Mouse (Mus musculus): Measurements from ENCODE around the gene Wbp2. TPM values are rescaled to one million over a fixed set of nuclear protein-coding genes. Genes with fewer than 3 reads are reported as not detected.
"Not testable (repeated sequence)": the region's sequence is repeated elsewhere in the genome, so short reads cannot be mapped to it uniquely, and the experiment has no call there.

Wbp2 gene
- polyA plus RNA-seq, 1 experiment from 2014 or later, result 121 TPM

- H3K27ac ChIP-seq, result peak overlapping the region; percentile 96
- WGBS, result 80% methylated on average over 6 of the region's 6 CpGs
- ATAC-seq (replicated peaks; ENCODE audit: insufficient number of reproducible peaks, insufficient read depth, low FRiP score, low read depth), result no peak
- no peak overlapping the region for H3K4me3 ChIP-seq
- no peaks in the 10 kb centered on the region for H3K9me3 ChIP-seq (replicated peaks)
- H3K9ac ChIP-seq, result no peak overlapping the region
- no peak overlapping the region for H3K4me2 ChIP-seq
- H3K4me1 ChIP-seq (replicated peaks), result peaks cover 56% of the 10 kb centered on the region
- H3K27me3 ChIP-seq, result no peaks in the 10 kb centered on the region
- H3K36me3 ChIP-seq, result no peaks in the 10 kb centered on the region
These were observed 12.7 kb upstream of the Wbp2 start for GRCm38 (mm10) chr11:116099462-116099861.

GRCm38 (mm10) chr11:116098711-116099460, 12.1 kb upstream of the Wbp2 start:
- no peak for ATAC-seq (replicated peaks; ENCODE audit: insufficient number of reproducible peaks, insufficient read depth, low FRiP score, low read depth)
- H3K4me1 ChIP-seq (replicated peaks), result peaks cover 54% of the 10 kb centered on the region
- no peaks in the 10 kb centered on the region for H3K9me3 ChIP-seq (replicated peaks)
- WGBS, result 59% methylated on average over 14 of the region's 14 CpGs
- H3K4me3 ChIP-seq, result no peak overlapping the region
- H3K27me3 ChIP-seq, result no peaks in the 10 kb centered on the region
- H3K9ac ChIP-seq, result no peak overlapping the region
- peak overlapping the region; percentile 96 for H3K27ac ChIP-seq
- H3K4me2 ChIP-seq, result no peak overlapping the region
- no peaks in the 10 kb centered on the region for H3K36me3 ChIP-seq

GRCm38 (mm10) chr11:116096213-116097108, 9.7 kb upstream of the Wbp2 start:
- no peak overlapping the region for H3K4me2 ChIP-seq
- no peaks in the 10 kb centered on the region for H3K27me3 ChIP-seq
- ATAC-seq (replicated peaks; ENCODE audit: insufficient number of reproducible peaks, insufficient read depth, low FRiP score, low read depth), result no peak
- no peak overlapping the region for H3K27ac ChIP-seq
- H3K9me3 ChIP-seq (replicated peaks), result no peaks in the 10 kb centered on the region
- 88% methylated on average over 5 of the region's 5 CpGs for WGBS
- no peak overlapping the region for H3K9ac ChIP-seq
- H3K4me3 ChIP-seq, result no peak overlapping the region
- H3K4me1 ChIP-seq (replicated peaks), result peaks cover 35% of the 10 kb centered on the region
- H3K36me3 ChIP-seq, result no peaks in the 10 kb centered on the region

GRCm38 (mm10) chr11:116095573-116095972, 8.8 kb upstream of the Wbp2 start:
- Histone ChIP-seq H3K4me2 (no peak overlapping the region), H3K4me3 (no peak overlapping the region), H3K27me3 (no peaks in the 10 kb centered on the region), H3K4me1 (replicated peaks) (peaks cover 26% of the 10 kb centered on the region), H3K36me3 (no peaks in the 10 kb centered on the region), H3K9ac (no peak overlapping the region), H3K27ac (peak overlapping the region; percentile 71), H3K9me3 (replicated peaks) (no peaks in the 10 kb centered on the region)
- ATAC-seq (replicated peaks; ENCODE audit: insufficient number of reproducible peaks, insufficient read depth, low FRiP score, low read depth), result no peak
- 51% methylated on average over 3 of the region's 3 CpGs for WGBS

- peak; percentile 36 for ATAC-seq (replicated peaks; ENCODE audit: insufficient number of reproducible peaks, insufficient read depth, low FRiP score, low read depth)
These were observed 7.2 kb upstream of the Wbp2 start for GRCm38 (mm10) chr11:116093771-116094565.

GRCm38 (mm10) chr11:116092959-116093358, 6.2 kb upstream of the Wbp2 start:
- not testable (repeated sequence) for ATAC-seq (replicated peaks; ENCODE audit: insufficient number of reproducible peaks, insufficient read depth, low FRiP score, low read depth); H3K4me3 ChIP-seq; H3K36me3 ChIP-seq; H3K4me2 ChIP-seq; H3K9ac ChIP-seq; H3K9me3 ChIP-seq (replicated peaks); H3K27me3 ChIP-seq
- peaks cover 10% of the 10 kb centered on the region for H3K4me1 ChIP-seq (replicated peaks)
- WGBS, result 90% methylated on average over 6 of the region's 6 CpGs
- peak overlapping the region; percentile 71 for H3K27ac ChIP-seq

More at GRCm38 (mm10) chr11:116093771-116094565, 7.2 kb upstream of the Wbp2 start:
- Histone ChIP-seq H3K4me1 (replicated peaks) (peaks cover 10% of the 10 kb centered on the region), H3K27me3 (no peaks in the 10 kb centered on the region), H3K36me3 (no peaks in the 10 kb centered on the region), H3K4me3 (no peak overlapping the region), H3K9ac (no peak overlapping the region), H3K9me3 (replicated peaks) (no peaks in the 10 kb centered on the region), H3K27ac (peak overlapping the region; percentile 71), H3K4me2 (0 out of 2 replicates have a peak overlapping the region, but pooled peaks have one; percentile 17)
- 29% methylated on average over 16 of the region's 16 CpGs for WGBS

- ATAC-seq (replicated peaks; ENCODE audit: insufficient number of reproducible peaks, insufficient read depth, low FRiP score, low read depth), result no peak
- Histone ChIP-seq H3K4me3 (no peak overlapping the region), H3K36me3 (no peaks in the 10 kb centered on the region), H3K9ac (no peak overlapping the region), H3K4me1 (replicated peaks) (peaks cover 13% of the 10 kb centered on the region), H3K27me3 (no peaks in the 10 kb centered on the region), H3K27ac (no peak overlapping the region), H3K4me2 (no peak overlapping the region), H3K9me3 (replicated peaks) (no peaks in the 10 kb centered on the region)
- WGBS, result 85% methylated on average over 6 of the region's 6 CpGs
These were observed 4.8 kb upstream of the Wbp2 start for GRCm38 (mm10) chr11:116091591-116091990.

- 85% methylated on average over 6 of the region's 6 CpGs for WGBS
- Histone ChIP-seq H3K4me3 (no peak overlapping the region), H3K9me3 (replicated peaks) (no peaks in the 10 kb centered on the region), H3K4me1 (replicated peaks) (peaks cover 27% of the 10 kb centered on the region), H3K4me2 (no peak overlapping the region), H3K27me3 (no peaks in the 10 kb centered on the region), H3K9ac (no peak overlapping the region), H3K27ac (no peak overlapping the region), H3K36me3 (peaks cover 2% of the 10 kb centered on the region; the same call in 1 of the 2 replicates)
- no peak for ATAC-seq (replicated peaks; ENCODE audit: insufficient number of reproducible peaks, insufficient read depth, low FRiP score, low read depth)
These were observed 2.8 kb upstream of the Wbp2 start for GRCm38 (mm10) chr11:116089545-116089944.

- H3K9me3 ChIP-seq (replicated peaks), result no peaks in the 10 kb centered on the region
- no peak overlapping the region for H3K4me2 ChIP-seq
- ATAC-seq (replicated peaks; ENCODE audit: insufficient number of reproducible peaks, insufficient read depth, low FRiP score, low read depth), result no peak
- no peak overlapping the region for H3K27ac ChIP-seq
- no peaks in the 10 kb centered on the region for H3K27me3 ChIP-seq
- peaks cover 9% of the 10 kb centered on the region; the same call in 1 of the 2 replicates for H3K36me3 ChIP-seq
- no peak overlapping the region for H3K4me3 ChIP-seq
- H3K4me1 ChIP-seq (replicated peaks), result peaks cover 24% of the 10 kb centered on the region
- 64% methylated on average over 11 of the region's 11 CpGs for WGBS
- no peak overlapping the region for H3K9ac ChIP-seq
These were observed 2.1 kb upstream of the Wbp2 start for GRCm38 (mm10) chr11:116088741-116089394.

GRCm38 (mm10) chr11:116088188-116088587, 1.4 kb upstream of the Wbp2 start:
- 70% methylated on average over 8 of the region's 8 CpGs for WGBS

More at GRCm38 (mm10) chr11:116088188-116088587, 1.4 kb upstream of the Wbp2 start:
- ATAC-seq (replicated peaks; ENCODE audit: insufficient number of reproducible peaks, insufficient read depth, low FRiP score, low read depth), result no peak
- H3K9me3 ChIP-seq (replicated peaks), result no peaks in the 10 kb centered on the region
- H3K36me3 ChIP-seq, result peaks cover 15% of the 10 kb centered on the region
- H3K4me3 ChIP-seq, result no peak overlapping the region
- no peaks in the 10 kb centered on the region for H3K27me3 ChIP-seq
- H3K27ac ChIP-seq, result no peak overlapping the region
- peak overlapping the region; percentile 68; the same call in 1 of the 2 replicates for H3K4me2 ChIP-seq
- no peak overlapping the region for H3K9ac ChIP-seq
- peaks cover 21% of the 10 kb centered on the region for H3K4me1 ChIP-seq (replicated peaks)

Data from heart, embryonic 15.5 days (tissue).